In genomic region chr19:6552302-6553028, GRCm38 (mm10) we compare ENCODE assay signal across 10 mouse cellular contexts. TPM values are rescaled to one million over a fixed set of nuclear protein-coding genes. Genes with fewer than 3 reads are reported as not detected.
A peak's percentile ranks its signal among the peaks of the same experiment; 100 is the strongest.
DNase-seq lines count a peak whose midpoint lies in the region; ATAC-seq lines count a peak whose summit lies in the region.
"Had no signal": no experiment of that assay in that cellular context is flagged by ENCODE, and none has a peak within 500 bp of the region (broad histone marks: within the 10 kb centered on the region; RNA-seq: fewer than 3 reads in every experiment).

No protein-coding gene starts in this region.

- no peaks in the 10 kb centered on the region for H3K27me3 ChIP-seq in hindbrain, embryonic 11.5 days (ENCODE audit: control insufficient read depth, insufficient read depth, low read length)
- no peaks in the 10 kb centered on the region for H3K27me3 ChIP-seq in hindbrain, embryonic 13.5 days
- H3K27me3 ChIP-seq in embryonic facial prominence, embryonic 11.5 days (ENCODE audit: control insufficient read depth, insufficient read depth, low read length) = no peaks in the 10 kb centered on the region; the same call in 1 of the 2 replicates
- H3K27me3 ChIP-seq: embryonic facial prominence, embryonic 15.5 days; liver, embryonic 15.5 days had no signal

- H3K9ac ChIP-seq in hindbrain, embryonic 11.5 days (ENCODE audit: low read depth, low read length) = no peak overlapping the region
- no peak overlapping the region for H3K9ac ChIP-seq in hindbrain, embryonic 13.5 days
- H3K9ac ChIP-seq in embryonic facial prominence, embryonic 11.5 days (replicated peaks; ENCODE audit: low read length) = no peak overlapping the region
- H3K9ac ChIP-seq: embryonic facial prominence, embryonic 15.5 days; liver, embryonic 15.5 days had no signal

- no peak overlapping the region for H3K4me3 ChIP-seq in hindbrain, embryonic 11.5 days (ENCODE audit: low read depth, low read length)
- H3K4me3 ChIP-seq in hindbrain, embryonic 13.5 days = no peak overlapping the region
- H3K4me3 ChIP-seq in embryonic facial prominence, embryonic 11.5 days (ENCODE audit: low read depth, low read length) = no peak overlapping the region
- H3K4me3 ChIP-seq: embryonic facial prominence, embryonic 15.5 days; liver, embryonic 15.5 days had no signal

- no peaks in the 10 kb centered on the region for H3K36me3 ChIP-seq in hindbrain, embryonic 11.5 days (ENCODE audit: control insufficient read depth, insufficient read depth, low read length)
- no peaks in the 10 kb centered on the region for H3K36me3 ChIP-seq in hindbrain, embryonic 13.5 days
- H3K36me3 ChIP-seq in embryonic facial prominence, embryonic 11.5 days (replicated peaks; ENCODE audit: control insufficient read depth, insufficient read depth, low read depth, low read length) = no peaks in the 10 kb centered on the region
- H3K36me3 ChIP-seq: embryonic facial prominence, embryonic 15.5 days; liver, embryonic 15.5 days had no signal

- H3K4me1 ChIP-seq in hindbrain, embryonic 11.5 days (replicated peaks; ENCODE audit: control insufficient read depth, insufficient read depth, low read length) = no peaks in the 10 kb centered on the region; the same call in 1 of the 2 replicates
- H3K4me1 ChIP-seq in hindbrain, embryonic 13.5 days (replicated peaks) = 0 out of 2 replicates have a peak, but pooled peaks cover 9% of the 10 kb centered on the region
- no peaks in the 10 kb centered on the region for H3K4me1 ChIP-seq in embryonic facial prominence, embryonic 11.5 days (ENCODE audit: control insufficient read depth, insufficient read depth, low read length)
- H3K4me1 ChIP-seq: liver, embryonic 15.5 days had no signal

- no peak overlapping the region for H3K27ac ChIP-seq in hindbrain, embryonic 11.5 days (ENCODE audit: low read depth, low read length)
- no peak overlapping the region for H3K27ac ChIP-seq in hindbrain, embryonic 13.5 days
- H3K27ac ChIP-seq in embryonic facial prominence, embryonic 11.5 days (replicated peaks; ENCODE audit: low read depth, low read length) = no peak overlapping the region
- H3K27ac ChIP-seq: embryonic facial prominence, embryonic 15.5 days; liver, embryonic 15.5 days had no signal

- ATAC-seq in hindbrain, embryonic 11.5 days (ENCODE audit: low FRiP score) = no peak
- ATAC-seq in hindbrain, embryonic 13.5 days (ENCODE audit: low FRiP score) = no peak
- ATAC-seq in embryonic facial prominence, embryonic 11.5 days (replicated peaks; ENCODE audit: insufficient number of reproducible peaks, low FRiP score, low TSS enrichment, low read depth) = 0 out of 2 replicates have a peak, but pooled peaks have one; percentile 53
- peak; percentile 57; the same call in 1 of the 2 replicates for ATAC-seq in neutrophil, adult 5-6 weeks (ENCODE audit: extremely low read depth, insufficient number of reproducible peaks, low FRiP score, poor library complexity, severe bottlenecking)

- no peak overlapping the region for H3K4me2 ChIP-seq in hindbrain, embryonic 11.5 days (replicated peaks; ENCODE audit: low read depth, low read length)
- no peak overlapping the region for H3K4me2 ChIP-seq in hindbrain, embryonic 13.5 days
- no peak overlapping the region for H3K4me2 ChIP-seq in embryonic facial prominence, embryonic 11.5 days (ENCODE audit: low read depth, low read length)
- H3K4me2 ChIP-seq: embryonic facial prominence, embryonic 15.5 days; liver, embryonic 15.5 days had no signal

- WGBS in hindbrain, embryonic 11.5 days = 83% methylated on average over 2 of the region's 4 CpGs
- WGBS in hindbrain, embryonic 13.5 days = 85% methylated on average over 4 of the region's 4 CpGs
- WGBS in embryonic facial prominence, embryonic 11.5 days = 84% methylated on average over 4 of the region's 4 CpGs

- DNase-seq in hindbrain, embryonic 11.5 days (ENCODE audit: low spot score) = peak; percentile 48
- peak; percentile 11 to 41 for DNase-seq in CD8-positive naive resting alpha-beta T cell, adult 2 months (ENCODE audit: low read depth in 2 of 2, low spot score in 2 of 2)
- peak; percentile 88 for DNase-seq in adrenal gland, postnatal 14 days
- DNase-seq in embryonic facial prominence, embryonic 11.5 days (ENCODE audit: low spot score) = peak; percentile 30
- peak; percentile 75 to 84 for DNase-seq in kidney, postnatal 4 days
- DNase-seq in urinary bladder, postnatal 36 days (ENCODE audit: low spot score in 2 of 2) = peak; percentile 56 to 63

- H3K9me3 ChIP-seq in hindbrain, embryonic 11.5 days (ENCODE audit: control insufficient read depth, low read length) = no peaks in the 10 kb centered on the region
- H3K9me3 ChIP-seq in hindbrain, embryonic 13.5 days = no peaks in the 10 kb centered on the region
- H3K9me3 ChIP-seq in embryonic facial prominence, embryonic 11.5 days (replicated peaks; ENCODE audit: control insufficient read depth, low read length) = no peaks in the 10 kb centered on the region
- H3K9me3 ChIP-seq: embryonic facial prominence, embryonic 15.5 days; liver, embryonic 15.5 days had no signal

RNA-seq across cellular contexts. Expression of gene Slc22a12, which starts 9.6 kb away (rescaled TPM):
- not detected in 2 replicates for polyA plus RNA-seq in hindbrain, embryonic 11.5 days (2014; fragmentation: Nextera tagmentation; extraction: Ambion mirVana)
- 0.10 and 0.23 TPM in 2 replicates for polyA plus RNA-seq in hindbrain, embryonic 13.5 days (2015; fragmentation: Nextera tagmentation; extraction: Ambion mirVana)
- total RNA-seq in adrenal gland, postnatal 14 days (2021) = 0.64 TPM in 1 of 2 replicates, not detected in the other
- not detected in 2 replicates for polyA plus RNA-seq in embryonic facial prominence, embryonic 11.5 days (2014; fragmentation: Nextera tagmentation; extraction: Ambion mirVana)
- 0.12 TPM in 1 of 2 replicates, not detected in the other for total RNA-seq in neutrophil, adult 5-6 weeks (2017)
- polyA plus RNA-seq: embryonic facial prominence, embryonic 15.5 days; liver, embryonic 15.5 days had no signal

Comparison
In these comparisons a context has a peak if more than half of its experiments do, and no peak if none do; other contexts are left out.
1. ATAC-seq: peak in embryonic facial prominence, embryonic 11.5 days (single experiment) and neutrophil, adult 5-6 weeks (single experiment); none in hindbrain, embryonic 11.5 days (single experiment) and hindbrain, embryonic 13.5 days (single experiment).
2. DNase-seq: peak in every context shown above with its lines; median percentile 88 in adrenal gland, postnatal 14 days; 80 in kidney, postnatal 4 days; 60 in urinary bladder, postnatal 36 days; 48 in hindbrain, embryonic 11.5 days; 30 in embryonic facial prominence, embryonic 11.5 days; 26 in CD8-positive naive resting alpha-beta T cell, adult 2 months.